ENCODE assay signal across 23 mouse cellular contexts in the genomic region with DNA sequence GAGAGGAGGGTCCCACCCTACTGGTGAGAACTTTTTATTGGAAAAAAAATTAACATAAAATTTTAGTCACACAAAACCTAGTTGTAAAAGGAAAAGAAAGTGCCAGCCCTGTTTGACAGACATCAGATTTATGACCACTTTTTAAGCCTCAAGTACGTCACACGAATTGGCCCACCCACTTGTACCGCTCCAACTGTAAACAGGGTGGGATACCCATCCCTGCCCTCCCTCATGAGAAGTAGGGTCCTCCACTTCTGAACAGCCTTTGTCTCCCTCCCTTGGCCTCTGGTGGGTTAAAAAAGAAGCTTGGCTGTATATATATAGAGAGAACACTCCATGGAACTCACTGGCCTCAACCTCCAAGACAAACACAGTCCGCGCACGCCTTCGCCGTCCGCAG.
A peak's percentile ranks its signal among the peaks of the same experiment; 100 is the strongest.
DNase-seq lines count a peak whose midpoint lies in the region; ATAC-seq and TF ChIP-seq lines count a peak whose summit lies in the region.
"Had no signal": no experiment of that assay in that cellular context is flagged by ENCODE, and none has a peak within 500 bp of the region (broad histone marks: within the 10 kb centered on the region; RNA-seq: fewer than 3 reads in every experiment).

No protein-coding gene starts in this region.

- 0 out of 2 replicates have a peak, but pooled peaks have one; percentile 34 for ATAC-seq in kidney, embryonic 15.5 days (replicated peaks; ENCODE audit: low FRiP score)
- ATAC-seq in lung, embryonic 16.5 days (ENCODE audit: low read depth) = peak; percentile 44
- ATAC-seq in limb, embryonic 15.5 days (ENCODE audit: insufficient number of reproducible peaks, low FRiP score, low TSS enrichment, low read depth) = peak; percentile 61
- no peak for ATAC-seq in midbrain, embryonic 15.5 days (replicated peaks)
- ATAC-seq in forebrain, embryonic 12.5 days (ENCODE audit: low FRiP score) = no peak
- ATAC-seq: forebrain, postnatal 0 days; Patski had no signal

- no peak for TF ChIP-seq CTCF in lung, adult 2 months (IDR thresholded peaks at IDR 0.05; ENCODE audit: insufficient read depth, low read length)

- H3K9me3 ChIP-seq in kidney, embryonic 15.5 days (replicated peaks) = no peaks in the 10 kb centered on the region
- H3K9me3 ChIP-seq in lung, embryonic 16.5 days (ENCODE audit: control insufficient read depth, low read length) = no peaks in the 10 kb centered on the region
- H3K9me3 ChIP-seq in limb, embryonic 15.5 days = no peaks in the 10 kb centered on the region
- H3K9me3 ChIP-seq in midbrain, embryonic 15.5 days = no peaks in the 10 kb centered on the region
- H3K9me3 ChIP-seq in forebrain, embryonic 12.5 days = no peaks in the 10 kb centered on the region
- H3K9me3 ChIP-seq: neural tube, embryonic 12.5 days had no signal

- H3K9ac ChIP-seq in kidney, embryonic 15.5 days = no peak overlapping the region
- H3K9ac ChIP-seq in lung, embryonic 16.5 days (ENCODE audit: low read length) = no peak overlapping the region
- no peak overlapping the region for H3K9ac ChIP-seq in limb, embryonic 15.5 days
- H3K9ac ChIP-seq in midbrain, embryonic 15.5 days = no peak overlapping the region
- no peak overlapping the region for H3K9ac ChIP-seq in forebrain, embryonic 12.5 days
- H3K9ac ChIP-seq: forebrain, postnatal 0 days; neural tube, embryonic 12.5 days had no signal

- no peaks in the 10 kb centered on the region for H3K27me3 ChIP-seq in kidney, embryonic 15.5 days
- no peaks in the 10 kb centered on the region for H3K27me3 ChIP-seq in lung, embryonic 16.5 days (ENCODE audit: control insufficient read depth, insufficient read depth, low read depth, low read length)
- H3K27me3 ChIP-seq in limb, embryonic 15.5 days = no peaks in the 10 kb centered on the region
- no peaks in the 10 kb centered on the region for H3K27me3 ChIP-seq in midbrain, embryonic 15.5 days (replicated peaks)
- H3K27me3 ChIP-seq in forebrain, embryonic 12.5 days = no peaks in the 10 kb centered on the region
- H3K27me3 ChIP-seq: neural tube, embryonic 12.5 days; Patski had no signal

- WGBS in kidney, embryonic 15.5 days = 64% methylated on average over 9 of the region's 9 CpGs
- WGBS in lung, embryonic 16.5 days = 32% methylated on average over 9 of the region's 9 CpGs
- 72% methylated on average over 9 of the region's 9 CpGs for WGBS in lung, adult 2 months
- WGBS in limb, embryonic 15.5 days = 52% methylated on average over 9 of the region's 9 CpGs
- 92% methylated on average over 9 of the region's 9 CpGs for WGBS in midbrain, embryonic 15.5 days
- 88% methylated on average over 9 of the region's 9 CpGs for WGBS in forebrain, embryonic 12.5 days

- no peaks in the 10 kb centered on the region for H3K36me3 ChIP-seq in kidney, embryonic 15.5 days
- H3K36me3 ChIP-seq in lung, embryonic 16.5 days (ENCODE audit: control insufficient read depth, insufficient read depth, low read length) = no peaks in the 10 kb centered on the region
- H3K36me3 ChIP-seq in limb, embryonic 15.5 days = no peaks in the 10 kb centered on the region
- H3K36me3 ChIP-seq in midbrain, embryonic 15.5 days (replicated peaks) = no peaks in the 10 kb centered on the region
- H3K36me3 ChIP-seq in forebrain, embryonic 12.5 days (replicated peaks) = no peaks in the 10 kb centered on the region
- H3K36me3 ChIP-seq: neural tube, embryonic 12.5 days had no signal

- DNase-seq in kidney, adult 9 months = no peak
- DNase-seq in lung, adult 2 months = no peak
- no peak for DNase-seq in thymus, postnatal 14 days
- DNase-seq: adrenal gland, postnatal 14 days; cerebellum, adult 11 months; cerebellum, adult 9-11 months; forebrain, postnatal 0 days; kidney, adult 11 months; kidney, postnatal 14 days; lung, postnatal 36 days; right cerebral cortex, adult 18-20 months; spleen, adult 18-20 months had no signal

- peaks cover 16% of the 10 kb centered on the region for H3K4me1 ChIP-seq in kidney, embryonic 15.5 days
- peaks cover 11% of the 10 kb centered on the region for H3K4me1 ChIP-seq in lung, embryonic 16.5 days (replicated peaks; ENCODE audit: control insufficient read depth, insufficient read depth, low read length)
- no peaks in the 10 kb centered on the region for H3K4me1 ChIP-seq in lung, adult 2 months (ENCODE audit: control insufficient read depth, insufficient read depth, low read length)
- H3K4me1 ChIP-seq in limb, embryonic 15.5 days = peaks cover 23% of the 10 kb centered on the region
- peaks cover 6% of the 10 kb centered on the region for H3K4me1 ChIP-seq in midbrain, embryonic 15.5 days
- H3K4me1 ChIP-seq in forebrain, embryonic 12.5 days = peaks cover 6% of the 10 kb centered on the region; the same call in 1 of the 2 replicates

- H3K27ac ChIP-seq in kidney, embryonic 15.5 days = no peak overlapping the region
- H3K27ac ChIP-seq in lung, embryonic 16.5 days (ENCODE audit: low read length) = no peak overlapping the region
- H3K27ac ChIP-seq in limb, embryonic 15.5 days = peak overlapping the region; percentile 78
- H3K27ac ChIP-seq in midbrain, embryonic 15.5 days = no peak overlapping the region
- no peak overlapping the region for H3K27ac ChIP-seq in forebrain, embryonic 12.5 days
- H3K27ac ChIP-seq: neural tube, embryonic 12.5 days had no signal

- H3K4me2 ChIP-seq in kidney, embryonic 15.5 days = no peak overlapping the region
- H3K4me2 ChIP-seq in lung, embryonic 16.5 days (ENCODE audit: low read depth, low read length) = peak overlapping the region; percentile 27; the same call in 1 of the 2 replicates
- no peak overlapping the region; the same call in 1 of the 2 replicates for H3K4me2 ChIP-seq in limb, embryonic 15.5 days
- H3K4me2 ChIP-seq in midbrain, embryonic 15.5 days = no peak overlapping the region
- H3K4me2 ChIP-seq in forebrain, embryonic 12.5 days = no peak overlapping the region
- H3K4me2 ChIP-seq: liver, embryonic 11.5 days; midbrain, embryonic 11.5 days; neural tube, embryonic 12.5 days had no signal

- TF ChIP-seq POLR2A in lung, adult 2 months (IDR thresholded peaks at IDR 0.05; ENCODE audit: borderline replicate concordance, extremely low read depth, low read depth, low read length) = no peak

- H3K4me3 ChIP-seq in kidney, embryonic 15.5 days (replicated peaks) = no peak overlapping the region
- H3K4me3 ChIP-seq in lung, embryonic 16.5 days (ENCODE audit: low read length) = no peak overlapping the region
- no peak overlapping the region for H3K4me3 ChIP-seq in lung, adult 2 months (replicated peaks; ENCODE audit: extremely low read depth, low read depth, low read length)
- H3K4me3 ChIP-seq in limb, embryonic 15.5 days = no peak overlapping the region
- no peak overlapping the region for H3K4me3 ChIP-seq in midbrain, embryonic 15.5 days
- no peak overlapping the region for H3K4me3 ChIP-seq in forebrain, embryonic 12.5 days (replicated peaks)
- H3K4me3 ChIP-seq: erythroblast, embryonic 14.5 days; myocyte; neural tube, embryonic 12.5 days had no signal

Comparison
In these comparisons a context has a peak if more than half of its experiments do, and no peak if none do; other contexts are left out.
1. ATAC-seq: peak in kidney, embryonic 15.5 days (single experiment), lung, embryonic 16.5 days (single experiment) and limb, embryonic 15.5 days (single experiment); none in midbrain, embryonic 15.5 days (single experiment) and forebrain, embryonic 12.5 days (single experiment).